Mouse (Mus musculus): Measurements from ENCODE around the gene Accsl.

- TF ChIP-seq GATA1 (IDR thresholded peaks at IDR 0.05; ENCODE audit: borderline replicate concordance, low read length), result no peak
- TF ChIP-seq CTCF (IDR thresholded peaks at IDR 0.05; ENCODE audit: low read depth, low read length), result no peak
- no peak for TF ChIP-seq GATA2 (IDR thresholded peaks at IDR 0.05; ENCODE audit: borderline replicate concordance, low read depth, low read length)
These were observed 17.7 kb downstream of the Accsl start for GRCm38 (mm10) chr2:93851303-93851702.
